Mouse (Mus musculus) hindbrain, embryonic 14.5 days (tissue): ENCODE results near the gene Pex7. TPM values are rescaled to one million over a fixed set of nuclear protein-coding genes. Genes with fewer than 3 reads are reported as not detected.

ENCODE experiments used
- ATAC-seq: fragments of 200-750 bp; cut with Nextera tagmentation; 2 replicates; pipeline ENCODE4 v1.8.0; 2017; ENCODE audit warnings: moderate number of reproducible peaks, mild to moderate bottlenecking, moderate TSS enrichment, moderate library complexity; ENCODE audit not compliant: low FRiP score
- DNase-seq: peaks from one replicate; pipeline ENCODE4 v3.0.0-alpha.2; 2015; ENCODE audit warnings: low spot score
- H3K27ac ChIP-seq: fragments of 300-500 bp; sonication (generic); 2 replicates; pipeline ENCODE4 v1.5.1; 2014; ENCODE audit warnings: mild to moderate bottlenecking, moderate library complexity
- H3K27me3 ChIP-seq: fragments of 300-500 bp; sonication (generic); 2 replicates; pipeline ENCODE4 v1.6.1; 2014; ENCODE audit warnings: mild to moderate bottlenecking, low read length, mixed read lengths; ENCODE audit not compliant: control insufficient read depth, insufficient read depth
- H3K36me3 ChIP-seq: fragments of 300-500 bp; sonication (generic); replicated peaks from 2 replicates; pipeline ENCODE4 v1.6.1; 2014; ENCODE audit not compliant: control insufficient read depth, insufficient read depth
- H3K4me1 ChIP-seq: fragments of 300-500 bp; sonication (generic); replicated peaks from 2 replicates; pipeline ENCODE4 v1.6.1; 2014; ENCODE audit warnings: antibody characterized with exemption, low read length, mixed read lengths; ENCODE audit not compliant: control insufficient read depth, insufficient read depth
- H3K4me2 ChIP-seq: fragments of 300-500 bp; sonication (generic); replicated peaks from 2 replicates; pipeline ENCODE4 v1.6.1; 2014; ENCODE audit warnings: mild to moderate bottlenecking, moderate library complexity
- H3K4me3 ChIP-seq: fragments of 300-500 bp; sonication (generic); replicated peaks from 2 replicates; pipeline ENCODE4 v1.5.1; 2014; ENCODE audit warnings: mild to moderate bottlenecking, low read length
- H3K9ac ChIP-seq: fragments of 300-500 bp; sonication (generic); 2 replicates; pipeline ENCODE4 v1.6.1; 2014
- H3K9me3 ChIP-seq: fragments of 300-500 bp; sonication (generic); 2 replicates; pipeline ENCODE4 v1.6.1; 2016; ENCODE audit warnings: low read length; ENCODE audit not compliant: control insufficient read depth
- WGBS: fragments of 180-500 bp; shearing (Covaris S2); extraction: QIAGEN DNeasy Blood & Tissue Kit; methylation state at CpG from one replicate; pipeline ENCODE4 v1.1.7; 2014; 5-methylcytosine and 5-hydroxymethylcytosine counted together
- polyA plus RNA-seq: library from polyadenylated mRNA; unstranded; fragments of >200 nt; fragmentation: Nextera tagmentation; extraction: Ambion mirVana; gene quantifications from 2 replicates; pipeline ENCODE4 v1.2.1, GENCODE M21; 2014

The Pex7 gene
- polyA plus RNA-seq, 1 experiment from 2014 or later, result 32.2 TPM

DNA sequence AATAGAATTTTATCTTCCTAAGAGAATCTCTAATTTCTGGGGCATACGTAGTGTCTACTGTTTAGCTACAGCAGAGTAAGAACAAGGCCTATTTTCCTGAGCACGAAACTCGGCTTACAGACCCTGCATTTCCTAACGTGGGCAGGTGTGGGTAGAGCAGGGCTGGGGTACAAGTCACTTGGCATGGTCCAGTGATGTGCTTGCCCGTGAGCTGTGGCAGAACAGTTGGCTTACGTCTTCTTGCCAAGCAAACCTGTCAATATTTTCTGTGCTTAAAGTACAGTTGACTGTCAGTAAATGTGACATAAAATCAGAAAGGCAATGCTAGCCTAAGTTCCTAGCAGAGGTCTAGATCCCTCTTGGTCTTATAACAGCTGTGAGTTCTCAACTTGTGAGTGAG lies 39.2 kb upstream of the Pex7 start:
- Histone ChIP-seq H3K4me2 (no peak overlapping the region), H3K27me3 (no peaks in the 10 kb centered on the region), H3K9me3 (no peaks in the 10 kb centered on the region), H3K36me3 (no peaks in the 10 kb centered on the region), H3K9ac (no peak overlapping the region), H3K4me1 (no peaks in the 10 kb centered on the region), H3K27ac (no peak overlapping the region), H3K4me3 (no peak overlapping the region)
- no peak for ATAC-seq
- whole genome bisulfite sequencing, result 94% methylated on average over 6 of the region's 6 CpGs
- no peak for DNase-seq

DNA sequence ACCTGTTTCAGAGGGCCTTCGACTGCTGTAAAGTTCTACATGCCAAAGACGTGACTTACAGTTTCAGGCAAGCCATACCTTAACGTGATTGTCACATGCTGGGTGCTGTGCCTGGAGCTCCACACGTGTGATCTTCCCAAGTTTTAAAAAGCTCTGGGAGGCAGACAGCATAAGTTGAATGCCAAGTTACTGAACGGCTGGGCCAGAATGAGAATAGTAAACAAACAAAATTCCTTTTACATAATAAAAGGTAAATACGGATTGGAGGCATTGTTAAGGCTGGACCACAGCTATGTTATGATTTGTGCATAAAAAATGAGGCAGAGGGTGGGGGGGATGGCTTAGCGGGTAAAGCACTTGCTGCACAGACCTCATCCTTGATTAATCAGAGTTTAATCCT lies 38.2 kb upstream of the Pex7 start:
- Histone ChIP-seq H3K9me3 (no peaks in the 10 kb centered on the region), H3K4me3 (no peak overlapping the region), H3K27me3 (no peaks in the 10 kb centered on the region), H3K27ac (no peak overlapping the region), H3K36me3 (no peaks in the 10 kb centered on the region), H3K4me2 (no peak overlapping the region), H3K4me1 (no peaks in the 10 kb centered on the region), H3K9ac (no peak overlapping the region)
- no peak for DNase-seq
- no peak for ATAC-seq
- 82% methylated on average over 7 of the region's 7 CpGs for WGBS

DNA sequence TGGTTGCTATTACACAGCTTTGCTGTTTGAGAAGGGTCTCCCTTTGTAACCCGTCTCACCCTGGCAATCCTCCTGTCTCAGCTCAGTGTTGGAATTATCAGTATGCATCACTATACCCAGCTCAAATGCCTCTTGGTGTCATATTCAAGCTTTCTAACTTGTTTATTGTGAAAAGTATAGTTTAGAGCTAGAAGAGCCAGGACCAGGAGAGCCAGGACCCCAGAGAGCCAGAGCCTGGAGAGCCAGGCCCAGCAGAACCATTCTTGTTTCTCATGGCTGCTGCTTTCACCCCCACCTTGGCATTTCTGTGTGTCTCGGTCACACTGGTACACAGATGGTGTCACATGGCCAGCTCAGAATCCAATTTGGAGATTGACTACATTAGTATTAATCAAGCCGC lies 35.1 kb upstream of the Pex7 start:
- DNase-seq (no peak), ATAC-seq (no peak)
- H3K27me3 ChIP-seq, result 0 out of 2 replicates have a peak, but pooled peaks cover 5% of the 10 kb centered on the region
- no peak overlapping the region for H3K4me3 ChIP-seq
- H3K4me1 ChIP-seq, result no peaks in the 10 kb centered on the region
- 95% methylated on average over 3 of the region's 3 CpGs for WGBS
- H3K9me3 ChIP-seq, result no peaks in the 10 kb centered on the region
- no peaks in the 10 kb centered on the region for H3K36me3 ChIP-seq
- no peak overlapping the region for H3K9ac ChIP-seq
- no peak overlapping the region for H3K4me2 ChIP-seq
- no peak overlapping the region for H3K27ac ChIP-seq

DNA sequence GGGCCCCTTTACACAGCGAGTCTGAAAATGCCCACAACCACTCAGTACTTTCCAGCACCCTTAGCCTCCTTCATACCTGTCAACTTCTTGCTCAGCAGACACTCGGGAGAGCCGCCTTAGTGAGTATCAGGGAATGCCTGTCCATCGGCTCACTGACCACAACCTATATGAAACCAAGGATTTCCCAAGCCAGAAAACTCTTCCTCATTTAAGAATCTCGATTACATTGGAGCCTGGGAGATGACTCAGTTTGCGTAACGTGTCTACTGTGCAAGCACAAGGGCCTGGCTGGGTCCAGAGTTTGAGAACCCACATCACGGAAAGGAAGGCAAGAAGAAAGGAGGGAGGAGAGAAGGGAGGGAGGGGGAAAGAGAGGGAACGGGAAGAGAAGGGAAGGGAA lies 34.4 kb upstream of the Pex7 start:
- no peak overlapping the region for H3K4me2 ChIP-seq
- H3K4me3 ChIP-seq, result no peak overlapping the region
- ATAC-seq, result no peak
- no peaks in the 10 kb centered on the region for H3K4me1 ChIP-seq
- H3K9ac ChIP-seq, result no peak overlapping the region
- DNase-seq, result no peak
- H3K27ac ChIP-seq, result no peak overlapping the region
- WGBS, result 86% methylated on average over 9 of the region's 9 CpGs
- H3K36me3 ChIP-seq, result no peaks in the 10 kb centered on the region
- no peaks in the 10 kb centered on the region for H3K9me3 ChIP-seq
- 0 out of 2 replicates have a peak, but pooled peaks cover 5% of the 10 kb centered on the region for H3K27me3 ChIP-seq

DNA sequence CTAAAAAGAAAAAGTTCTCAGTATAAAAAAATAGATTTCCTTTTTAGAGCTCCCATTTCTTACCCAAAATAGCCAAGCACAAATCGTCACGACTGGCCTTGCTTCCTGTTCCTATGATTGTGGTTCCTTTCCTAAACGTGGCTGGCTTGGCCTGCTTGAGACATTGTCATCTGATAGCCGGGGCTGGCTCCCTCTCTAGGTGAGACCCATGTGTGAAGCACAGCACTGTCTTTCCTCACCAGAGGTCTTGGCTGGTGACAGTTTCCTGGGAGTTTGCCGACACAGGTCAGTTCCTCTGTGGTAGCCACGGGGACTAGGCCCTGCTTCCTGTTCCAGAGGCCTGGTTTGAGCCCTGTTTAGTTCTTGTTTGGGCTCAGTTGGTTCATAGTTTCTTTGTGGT lies 33.6 kb upstream of the Pex7 start:
- H3K4me3 ChIP-seq, result no peak overlapping the region
- DNase-seq (no peak), ATAC-seq (no peak)
- H3K9ac ChIP-seq, result no peak overlapping the region
- H3K36me3 ChIP-seq, result no peaks in the 10 kb centered on the region
- 75% methylated on average over 6 of the region's 6 CpGs for WGBS
- no peak overlapping the region for H3K4me2 ChIP-seq
- no peak overlapping the region for H3K27ac ChIP-seq
- peaks cover 6% of the 10 kb centered on the region for H3K27me3 ChIP-seq
- H3K4me1 ChIP-seq, result no peaks in the 10 kb centered on the region
- H3K9me3 ChIP-seq, result no peaks in the 10 kb centered on the region

DNA sequence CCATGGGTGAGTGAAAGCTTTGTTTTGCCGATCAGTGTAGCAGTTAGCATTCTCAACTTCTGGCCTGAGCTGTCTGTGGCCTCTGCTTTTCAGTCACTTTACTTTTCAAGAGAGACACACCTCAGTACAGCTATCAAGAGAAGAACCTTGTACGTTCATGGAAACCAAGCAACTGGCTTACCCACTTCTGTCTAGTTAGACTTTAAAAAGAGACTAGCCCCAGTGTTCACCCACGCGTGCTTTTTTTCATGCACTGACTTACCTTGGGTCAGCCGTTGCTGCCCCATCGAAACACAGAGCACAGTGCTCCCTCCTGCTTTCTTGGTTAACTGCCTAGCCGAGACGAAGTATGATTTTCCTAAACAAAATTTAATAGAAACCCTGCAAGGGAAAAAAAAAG lies 33.1 kb upstream of the Pex7 start:
- Histone ChIP-seq H3K9me3 (no peaks in the 10 kb centered on the region), H3K9ac (no peak overlapping the region), H3K36me3 (no peaks in the 10 kb centered on the region), H3K27ac (no peak overlapping the region), H3K27me3 (peaks cover 10% of the 10 kb centered on the region), H3K4me3 (no peak overlapping the region), H3K4me2 (no peak overlapping the region), H3K4me1 (no peaks in the 10 kb centered on the region)
- 91% methylated on average over 8 of the region's 8 CpGs for WGBS
- ATAC-seq (no peak), DNase-seq (no peak)

DNA sequence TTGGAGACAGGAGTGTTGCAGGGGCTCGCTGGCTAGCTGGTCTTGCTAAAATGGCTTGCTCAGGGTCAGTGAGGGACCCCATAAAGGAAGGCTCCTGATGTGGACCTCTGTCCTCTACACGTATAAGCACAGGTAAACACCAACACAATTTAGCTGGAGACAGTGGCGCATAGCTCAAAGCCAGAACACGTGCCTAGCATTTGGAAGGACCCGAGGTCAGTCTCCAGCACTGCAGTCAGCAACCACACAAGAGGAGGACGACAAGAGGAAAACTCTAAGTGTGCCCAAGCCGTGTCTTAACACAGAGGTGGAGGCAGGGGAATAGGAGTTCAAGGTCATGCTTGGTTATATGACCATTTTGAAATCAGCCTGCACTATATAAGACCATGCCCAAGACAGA lies 32.6 kb upstream of the Pex7 start:
- Histone ChIP-seq H3K4me1 (0 out of 2 replicates have a peak, but pooled peaks cover 2% of the 10 kb centered on the region), H3K4me3 (no peak overlapping the region), H3K9me3 (no peaks in the 10 kb centered on the region), H3K36me3 (no peaks in the 10 kb centered on the region), H3K4me2 (no peak overlapping the region), H3K9ac (no peak overlapping the region), H3K27ac (no peak overlapping the region), H3K27me3 (peaks cover 15% of the 10 kb centered on the region)
- 89% methylated on average over 7 of the region's 7 CpGs for WGBS
- ATAC-seq (no peak), DNase-seq (no peak)

DNA sequence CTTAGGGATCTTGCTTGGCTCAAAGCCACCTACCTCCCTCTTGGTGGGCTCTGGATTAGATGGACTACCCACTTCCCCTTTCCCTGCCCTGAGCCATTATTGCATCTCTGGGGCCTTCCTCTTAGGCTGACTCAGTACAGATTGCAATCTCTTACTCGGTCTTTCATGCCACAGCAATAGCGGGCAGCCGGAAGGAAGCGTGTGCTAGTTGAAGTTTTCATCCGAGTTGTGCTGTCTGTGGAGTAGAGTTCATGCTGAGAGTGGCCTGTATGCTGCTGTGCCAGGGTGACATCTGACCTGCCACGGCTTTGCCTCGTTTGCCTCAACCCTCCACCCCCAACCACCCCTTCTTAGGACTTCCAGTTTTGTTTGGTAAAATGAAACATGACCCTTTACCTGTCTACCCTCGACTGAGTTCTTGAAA lies 31.8 kb upstream of the Pex7 start:
- Histone ChIP-seq H3K36me3 (no peaks in the 10 kb centered on the region), H3K27me3 (peaks cover 20% of the 10 kb centered on the region), H3K9ac (no peak overlapping the region), H3K4me2 (no peak overlapping the region), H3K4me3 (no peak overlapping the region), H3K4me1 (0 out of 2 replicates have a peak, but pooled peaks cover 3% of the 10 kb centered on the region), H3K27ac (no peak overlapping the region), H3K9me3 (no peaks in the 10 kb centered on the region)
- WGBS, result 63% methylated on average over 8 of the region's 8 CpGs
- no peak for ATAC-seq
- no peak for DNase-seq

DNA sequence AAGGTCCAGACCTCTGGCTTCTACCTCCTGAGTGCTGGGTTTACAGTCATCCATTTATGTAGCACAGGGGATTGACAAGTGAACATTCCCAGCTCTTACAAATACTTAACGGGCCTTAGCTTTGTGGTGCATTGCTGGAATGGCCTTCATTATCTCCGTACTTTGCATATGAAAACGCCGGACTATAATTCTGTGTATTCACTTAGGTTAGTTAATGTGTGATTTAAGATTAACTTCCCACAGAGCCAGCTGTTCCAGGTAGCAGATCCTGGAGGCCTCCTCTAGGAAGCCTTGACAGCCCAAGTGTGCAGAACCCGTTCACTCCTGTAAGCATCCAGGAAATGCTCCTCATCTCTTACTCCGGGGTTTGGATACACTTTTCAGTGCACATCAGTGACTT lies 31.2 kb upstream of the Pex7 start:
- Histone ChIP-seq H3K9me3 (no peaks in the 10 kb centered on the region), H3K4me3 (no peak overlapping the region), H3K27me3 (peaks cover 20% of the 10 kb centered on the region), H3K4me2 (no peak overlapping the region), H3K27ac (no peak overlapping the region), H3K9ac (no peak overlapping the region), H3K4me1 (0 out of 2 replicates have a peak, but pooled peaks cover 3% of the 10 kb centered on the region), H3K36me3 (no peaks in the 10 kb centered on the region)
- no peak for ATAC-seq
- 79% methylated on average over 6 of the region's 6 CpGs for WGBS
- no peak for DNase-seq

DNA sequence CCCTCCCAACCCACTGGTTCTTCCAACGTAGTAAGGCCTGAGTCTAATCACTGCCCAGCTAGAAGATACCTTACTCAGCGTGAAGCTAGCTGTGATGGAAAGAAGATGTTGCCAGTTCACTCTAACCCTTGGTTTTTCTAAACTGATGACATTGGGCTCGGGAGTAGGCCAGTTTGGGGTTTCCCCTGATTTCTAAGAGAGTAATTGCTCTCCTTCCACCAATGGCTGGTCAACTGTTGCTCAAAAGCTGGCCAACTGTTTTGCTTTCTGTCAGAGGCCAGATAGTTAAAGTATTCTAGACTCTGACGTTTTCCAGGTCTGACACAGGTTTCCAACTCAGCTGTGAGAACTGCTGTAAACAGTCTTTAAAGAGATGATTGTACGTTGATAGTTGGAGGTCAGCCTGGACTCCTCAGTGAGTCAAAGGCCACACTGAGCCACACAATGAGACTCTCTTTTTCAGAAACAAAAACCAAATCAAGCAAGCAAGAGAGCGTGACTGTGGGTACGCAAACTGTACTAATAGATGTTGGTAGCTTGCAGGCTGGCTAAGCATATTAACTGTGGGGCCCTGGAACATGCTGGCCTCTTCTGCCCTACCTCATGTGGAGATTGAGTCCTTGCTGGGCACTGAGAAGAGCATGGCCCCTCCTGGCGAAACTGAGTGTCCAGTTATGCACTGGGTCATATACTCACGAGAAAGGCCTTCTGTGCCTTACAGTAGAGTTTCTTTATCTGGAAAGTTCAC lies 29.6 kb upstream of the Pex7 start:
- no peaks in the 10 kb centered on the region for H3K36me3 ChIP-seq
- no peaks in the 10 kb centered on the region for H3K9me3 ChIP-seq
- H3K4me1 ChIP-seq, result peaks cover 3% of the 10 kb centered on the region; the same call in 1 of the 2 replicates
- H3K4me3 ChIP-seq, result no peak overlapping the region
- no peak for ATAC-seq
- 63% methylated on average over 9 of the region's 9 CpGs for WGBS
- H3K27ac ChIP-seq, result no peak overlapping the region
- H3K9ac ChIP-seq, result no peak overlapping the region
- H3K27me3 ChIP-seq, result peaks cover 30% of the 10 kb centered on the region
- no peak overlapping the region for H3K4me2 ChIP-seq
- DNase-seq, result no peak
